Mouse (Mus musculus): ENCODE measurements at regions not wholly inside any gene's neighbourhood (a gene's known extent, or its start where the extent isn't known, plus 50 kb on each side); places are given as distances from the start of the nearest gene placed in this dataset.

- TF ChIP-seq GATA1 (IDR thresholded peaks at IDR 0.05; ENCODE audit: borderline replicate concordance, low read length): no peak
- TF ChIP-seq FLI1 (IDR thresholded peaks at IDR 0.05; ENCODE audit: low read length): no peak
These were observed 162.6 kb downstream of the Rpl14 start for GRCm38 (mm10) chr9:120733681-120734465.

Data from megakaryocyte, embryonic 14.5 days (primary cell).